Mouse (Mus musculus): ENCODE data around the gene Tomm34.

DNA sequence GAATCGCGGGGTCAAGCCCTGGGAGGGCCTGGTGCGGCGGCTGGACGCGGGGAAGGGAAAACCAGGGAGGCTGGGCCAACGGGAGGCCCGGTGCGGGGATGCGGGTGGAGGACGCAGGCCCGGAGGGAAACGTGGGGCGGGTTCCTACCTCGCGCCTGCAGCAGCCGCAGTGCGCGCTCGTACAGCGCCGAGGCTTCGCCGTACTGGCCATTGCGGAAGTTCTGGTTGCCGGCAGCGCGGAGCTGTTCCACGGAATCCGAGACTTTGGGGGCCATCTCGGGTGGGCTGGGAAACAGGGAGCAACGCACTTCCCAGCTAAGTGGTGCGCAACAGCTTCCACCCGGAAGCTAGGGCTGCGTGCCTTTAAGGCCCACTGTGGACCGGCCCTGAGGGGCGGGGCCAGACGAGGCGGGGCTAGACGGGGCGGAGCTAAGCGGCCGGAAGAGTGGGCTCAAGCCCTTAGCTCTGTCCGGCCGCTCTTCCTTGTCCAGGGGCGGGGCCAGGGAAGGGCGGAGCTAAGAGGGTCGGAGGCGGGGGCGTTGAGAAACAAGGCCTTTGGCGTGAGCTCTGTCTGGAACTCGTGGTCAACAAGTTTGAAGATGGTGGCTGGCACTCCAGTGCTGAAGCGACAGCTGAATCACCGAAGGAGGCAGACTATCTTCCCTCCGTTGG lies at the start of gene Tomm34:
- peak; percentile 98 for TF ChIP-seq POLR2A (IDR thresholded peaks at IDR 0.05; ENCODE audit: low read depth, low read length)
- no peak for TF ChIP-seq CTCF (IDR thresholded peaks at IDR 0.05; ENCODE audit: extremely low read depth, insufficient read length, insufficient replicate concordance, low read depth, low read length)
